In genomic region chr15:88751564-88752402, GRCm38 (mm10) we compare ENCODE assay signal across 7 mouse cellular contexts. TPM values are rescaled to one million over a fixed set of nuclear protein-coding genes. Genes with fewer than 3 reads are reported as not detected.
DNase-seq lines count a peak whose midpoint lies in the region; ATAC-seq and TF ChIP-seq lines count a peak whose summit lies in the region.

Gene Zbed4, plus strand, starts transcription at chr15:88751660.

- TF ChIP-seq EP300 in heart, postnatal 0 days (IDR thresholded peaks at IDR 0.05; ENCODE audit: low read depth), result no peak

- intact Hi-C loops in left cerebral cortex, postnatal 25 days (cut with DNase I), result loop anchor here (2.0 kb wide), 1 partner anchor 17 kb away; the partner anchor contains the start of gene Brd1

- TF ChIP-seq CTCF in heart, postnatal 0 days (IDR thresholded peaks at IDR 0.05; ENCODE audit: low read depth), result no peak

- H3K4me3 ChIP-seq in heart, postnatal 0 days (ENCODE audit: low read depth, low read length), result peak within 1 kb of the TSS; percentile 86
- H3K4me3 ChIP-seq in megakaryocyte, embryonic 14.5 days (replicated peaks), result peak within 1 kb of the TSS; percentile 98

- no peaks in the 10 kb centered on the region for H3K9me3 ChIP-seq in heart, postnatal 0 days (replicated peaks; ENCODE audit: control insufficient read depth, low read length)
- no peaks in the 10 kb centered on the region for H3K9me3 ChIP-seq in megakaryocyte, embryonic 14.5 days

- under 1% methylated on average over 106 of the region's 119 CpGs for WGBS in heart, postnatal 0 days

- H3K27me3 ChIP-seq in heart, postnatal 0 days (ENCODE audit: control insufficient read depth, insufficient read depth, low read length), result no peaks in the 10 kb centered on the region
- no peaks in the 10 kb centered on the region for H3K27me3 ChIP-seq in megakaryocyte, embryonic 14.5 days (replicated peaks)

- H3K36me3 ChIP-seq in heart, postnatal 0 days (replicated peaks; ENCODE audit: control insufficient read depth, insufficient read depth, low read length), result 0 out of 2 replicates have a peak, but pooled peaks cover 4% of the 10 kb centered on the region
- peaks cover 15% of the 10 kb centered on the region for H3K36me3 ChIP-seq in megakaryocyte, embryonic 14.5 days (replicated peaks; ENCODE audit: low read length)

- H3K4me1 ChIP-seq in heart, postnatal 0 days (ENCODE audit: control insufficient read depth, insufficient read depth), result peaks cover 13% of the 10 kb centered on the region; the same call in 1 of the 2 replicates
- H3K4me1 ChIP-seq in megakaryocyte, embryonic 14.5 days, result peaks cover 40% of the 10 kb centered on the region

- peak; percentile 40 for ATAC-seq in erythroblast, adult 5-6 weeks (replicated peaks; ENCODE audit: low FRiP score, poor library complexity, severe bottlenecking)
- peak; percentile 47 for ATAC-seq in heart, postnatal 0 days (ENCODE audit: insufficient read depth, low read depth)

- DNase-seq in CD4-positive, CD25-positive, alpha-beta regulatory T cell, adult 2 months (ENCODE audit: low read depth, low spot score), result peak; percentile 70
- DNase-seq in Muller cell, postnatal 12 days (ENCODE audit: inconsistent ontology term), result peak; percentile 70
- DNase-seq in heart, postnatal 0 days (ENCODE audit: low spot score), result peak; percentile 23
- DNase-seq in left cerebral cortex, postnatal 25 days (ENCODE audit: low spot score in 2 of 2), result peak; percentile 30 to 47
- peak; percentile 32 for DNase-seq in right cerebral cortex, postnatal 14 days

- peak within 1 kb of the TSS; percentile 80 for H3K4me2 ChIP-seq in heart, postnatal 0 days (ENCODE audit: low read depth, low read length)

- H3K9ac ChIP-seq in heart, postnatal 0 days (replicated peaks; ENCODE audit: low read depth, low read length), result peak within 1 kb of the TSS; percentile 77

- H3K27ac ChIP-seq in heart, postnatal 0 days (ENCODE audit: low read depth), result peak within 1 kb of the TSS; percentile 91

RNA-seq across cellular contexts. Expression of gene Zbed4, which starts in this region (rescaled TPM):
- total RNA-seq in erythroblast, adult 5-6 weeks (2015; ENCODE audit: low replicate concordance), result 14.8 and 30.1 TPM in 2 replicates
- 26.3 and 29.1 TPM in 2 replicates for total RNA-seq in erythroblast, adult 5-6 weeks (2017; ENCODE audit: low replicate concordance)
- total RNA-seq in heart, postnatal 0 days (2014; rRNA removed; ENCODE audit: low replicate concordance), result 15.7 and 16.6 TPM in 2 replicates
- polyA plus RNA-seq in heart, postnatal 0 days (2015; fragmentation: Nextera tagmentation; extraction: Ambion mirVana), result 4.0 and 5.1 TPM in 2 replicates
- total RNA-seq in left cerebral cortex, postnatal 25 days (2021), result 10 to 100 TPM; 11.7 to 12.2 TPM
- polyA plus RNA-seq in megakaryocyte, embryonic 14.5 days (2012; ENCODE audit: insufficient read depth, low replicate concordance), result 1.4 and 2.1 TPM in 2 replicates

Comparison
In these comparisons a context has a peak if more than half of its experiments do, and no peak if none do; other contexts are left out.
1. Peak in every context shown above with its lines: DNase-seq, ATAC-seq, H3K4me3 ChIP-seq and H3K27ac ChIP-seq.